Mouse (Mus musculus) gastrocnemius, postnatal 10 days (tissue): ENCODE data around the gene Reln. TPM values are rescaled to one million over a fixed set of nuclear protein-coding genes. Genes with fewer than 3 reads are reported as not detected.

Experiments
- DNase-seq: peaks from one replicate; pipeline ENCODE4 v3.0.0; 2021; ENCODE audit warnings: mixed read lengths
- total RNA-seq, 2 experiments: library from RNA; stranded (reverse); gene quantifications; 2 replicates each; pipeline ENCODE4 v1.2.3; 2021

The Reln gene
- total RNA-seq, 2 experiments from 2014 or later = 7.0 to 7.3 TPM

- no peak for DNase-seq
These were observed 411.0 kb downstream of the Reln start for GRCm38 (mm10) chr5:21933340-21934075.

GRCm38 (mm10) chr5:21931151-21931550, 413.4 kb downstream of the Reln start:
- DNase-seq = no peak

GRCm38 (mm10) chr5:21920310-21920709, 424.2 kb downstream of the Reln start:
- DNase-seq = no peak

GRCm38 (mm10) chr5:21919281-21919780, 425.2 kb downstream of the Reln start:
- DNase-seq = no peak

- DNase-seq = no peak
These were observed 428.5 kb downstream of the Reln start for GRCm38 (mm10) chr5:21915973-21916372.

GRCm38 (mm10) chr5:21914776-21915175, 429.7 kb downstream of the Reln start:
- no peak for DNase-seq

GRCm38 (mm10) chr5:21912835-21913530, 431.5 kb downstream of the Reln start:
- no peak for DNase-seq

- no peak for DNase-seq
These were observed 433.8 kb downstream of the Reln start for GRCm38 (mm10) chr5:21910726-21911125.

GRCm38 (mm10) chr5:21909713-21910112, 434.8 kb downstream of the Reln start:
- DNase-seq = no peak

GRCm38 (mm10) chr5:21901411-21901810, 443.1 kb downstream of the Reln start:
- DNase-seq = no peak

- no peak for DNase-seq
These were observed 443.6 kb downstream of the Reln start for GRCm38 (mm10) chr5:21900891-21901290.

GRCm38 (mm10) chr5:21898875-21899274, 445.6 kb downstream of the Reln start:
- no peak for DNase-seq

GRCm38 (mm10) chr5:21896586-21896985, 447.9 kb downstream of the Reln start:
- no peak for DNase-seq

- no peak for DNase-seq
These were observed 450.3 kb downstream of the Reln start for GRCm38 (mm10) chr5:21894168-21894567.

GRCm38 (mm10) chr5:21866750-21867149, 477.8 kb downstream of the Reln start:
- DNase-seq = no peak

GRCm38 (mm10) chr5:21866311-21866712, 478.2 kb downstream of the Reln start:
- DNase-seq = no peak

GRCm38 (mm10) chr5:21865346-21866107, 479.0 kb downstream of the Reln start, which contains the start of gene Slc26a5:
Gene Slc26a5 (minus strand): TSS chr5:21865604.
- no peak for DNase-seq

- DNase-seq = no peak
These were observed 485.8 kb downstream of the Reln start for GRCm38 (mm10) chr5:21858653-21859052.

- DNase-seq = no peak
These were observed 492.7 kb downstream of the Reln start for GRCm38 (mm10) chr5:21851679-21852340.

- DNase-seq = no peak
These were observed 497.1 kb downstream of the Reln start for GRCm38 (mm10) chr5:21847438-21847837.

- no peak for DNase-seq
These were observed 497.7 kb downstream of the Reln start for GRCm38 (mm10) chr5:21846616-21847290.

- no peak for DNase-seq
These were observed 499.8 kb downstream of the Reln start for GRCm38 (mm10) chr5:21844676-21845075.
